Mouse (Mus musculus) embryo, embryonic 10 days (tissue): ENCODE data around the gene Tmem52b.
A peak's percentile ranks its signal among the peaks of the same experiment; 100 is the strongest.
"Not testable (repeated sequence)": the region's sequence is repeated elsewhere in the genome, so short reads cannot be mapped to it uniquely, and the experiment has no call there.

Experiments
- DNase-seq: peaks from one replicate; pipeline ENCODE4 v3.0.0-alpha.2; 2015; ENCODE audit warnings: low spot score

The Tmem52b gene

DNA sequence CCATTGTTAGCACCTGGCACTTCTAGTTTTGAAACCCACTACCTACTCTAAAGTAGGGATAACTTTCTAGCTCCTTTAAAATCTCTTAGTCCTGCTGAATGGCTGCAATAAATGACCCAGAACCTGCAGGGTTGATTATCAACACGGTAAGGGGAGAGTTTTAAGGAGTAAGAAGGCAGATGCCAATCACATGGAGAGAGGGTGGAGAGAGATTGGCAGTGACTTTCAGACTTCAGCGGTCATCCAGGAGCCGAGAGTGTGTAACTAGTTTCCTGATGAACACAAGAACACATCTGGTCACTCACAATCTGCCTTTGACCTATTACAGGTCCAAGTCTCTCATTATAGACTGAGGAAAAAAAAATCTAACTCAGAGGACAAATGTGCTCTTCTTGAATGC is at the start of gene Tmem52b:
TSS of gene Tmem52b (plus strand) at position 189 of the 400 bp plus-strand sequence.
- no peak for DNase-seq

DNA sequence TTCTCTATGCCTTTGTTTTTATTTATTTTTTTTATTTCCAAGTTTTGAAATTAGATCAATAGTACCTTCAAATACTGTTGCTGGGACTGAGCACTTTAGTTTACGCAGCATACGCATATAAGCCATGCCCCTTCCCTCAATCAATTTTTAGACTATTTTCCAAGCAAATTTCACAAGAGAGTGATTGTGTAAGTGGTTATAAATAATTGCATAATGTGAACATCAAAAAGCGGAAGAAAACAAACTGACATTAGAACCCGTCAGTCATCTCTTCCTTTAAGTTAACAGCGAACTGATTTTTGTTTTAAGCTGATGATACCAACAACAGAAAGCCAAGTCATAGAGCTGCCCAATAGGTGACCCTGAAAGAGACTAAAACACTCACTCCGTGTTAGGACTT is 41.0 kb upstream of the Tmem52b start:
- DNase-seq = no peak

DNA sequence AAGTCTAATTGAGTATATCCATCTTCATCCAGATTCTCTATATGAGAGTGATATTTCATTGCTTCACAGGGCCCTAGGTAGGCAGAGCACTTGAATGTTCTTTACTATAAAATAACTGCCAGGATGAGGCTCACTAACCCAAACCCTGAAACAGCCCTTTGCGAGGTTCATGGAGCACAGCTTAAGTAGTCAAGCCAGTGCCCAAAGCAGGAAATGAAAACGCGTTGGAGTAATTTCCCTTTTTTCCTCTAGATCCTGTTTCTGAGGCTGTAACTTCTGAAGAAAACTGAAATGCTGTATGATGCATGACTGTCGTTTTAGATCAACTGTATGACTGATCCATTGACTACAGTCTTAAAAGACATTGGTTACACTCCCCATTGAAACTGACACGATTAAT is 39.7 kb upstream of the Tmem52b start:
- DNase-seq = no peak

DNA sequence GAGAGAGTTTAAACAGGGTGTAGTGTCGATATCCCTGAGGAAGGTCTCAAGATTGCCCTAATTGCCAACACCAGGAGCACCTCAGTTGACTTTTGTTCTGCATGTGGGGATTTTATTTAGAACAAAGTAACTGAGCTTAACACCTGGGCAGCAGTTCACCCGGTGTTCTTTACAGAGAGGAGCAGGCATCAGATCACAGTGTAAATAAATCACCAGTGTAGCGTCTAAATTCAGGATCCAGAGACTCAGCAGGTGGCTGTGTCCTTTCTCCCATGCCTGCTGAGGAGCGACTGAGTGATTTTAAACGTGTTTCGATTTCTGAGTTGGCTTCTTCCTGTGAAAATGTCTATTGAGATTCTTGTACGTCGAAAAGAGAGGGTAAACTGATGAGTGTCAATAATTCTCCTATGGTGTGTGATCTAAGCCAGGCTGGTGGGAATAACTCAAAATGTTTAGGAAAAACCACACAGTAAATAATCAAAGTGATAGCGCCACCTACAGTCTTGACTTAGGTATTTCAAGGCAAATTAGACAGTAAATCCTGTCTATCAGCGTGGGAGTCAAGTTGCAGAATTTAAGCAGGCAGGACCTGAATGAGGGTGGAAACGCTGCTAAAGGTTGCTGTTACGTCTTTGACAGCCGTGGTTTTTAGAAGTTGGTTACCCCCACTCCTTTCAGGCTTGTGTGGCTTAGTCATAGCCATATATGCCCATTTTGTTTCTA is 35.8 kb upstream of the Tmem52b start:
- DNase-seq = peak; percentile 56

DNA sequence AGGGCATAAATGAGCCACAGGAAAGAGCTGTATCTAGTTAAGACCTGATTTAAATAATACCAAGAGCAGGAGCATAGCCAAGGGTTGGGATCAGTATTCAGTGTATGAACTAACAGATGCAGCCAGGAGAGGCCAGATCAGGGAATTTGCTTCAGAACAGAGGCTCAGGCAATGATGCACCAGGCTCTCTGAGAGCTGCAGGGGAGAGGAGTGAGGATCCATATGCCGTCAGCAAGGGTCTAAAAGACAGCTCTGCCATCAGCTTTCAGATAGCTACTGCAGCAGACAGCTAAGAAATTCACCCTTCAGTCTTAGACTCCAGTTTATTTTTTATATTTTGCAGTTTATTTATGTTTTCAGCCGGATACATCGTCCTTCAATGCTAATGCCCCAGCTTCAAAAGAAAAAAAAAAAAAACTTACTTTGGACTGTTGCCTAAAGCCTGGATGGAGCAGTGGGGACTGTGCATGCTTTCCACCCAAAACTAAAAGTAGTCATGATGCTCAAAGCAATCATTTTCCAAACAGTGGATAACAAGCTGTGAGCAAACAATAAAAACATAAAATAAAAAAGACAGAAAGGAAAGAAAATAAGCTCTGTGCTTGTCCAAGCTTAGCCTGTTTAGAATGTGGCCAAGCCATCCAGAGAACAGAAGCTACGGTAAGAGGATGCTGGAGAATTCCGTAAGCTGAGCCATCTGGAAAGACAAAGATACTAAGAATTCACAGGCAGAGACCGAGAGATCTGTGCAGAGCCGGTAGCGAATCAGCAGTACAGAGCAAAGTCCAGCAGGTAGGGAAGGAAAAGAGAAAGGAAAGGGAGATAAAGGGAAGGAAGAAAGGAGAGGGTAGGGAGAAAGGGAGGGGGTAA is 32.0 kb upstream of the Tmem52b start:
- no peak for DNase-seq

DNA sequence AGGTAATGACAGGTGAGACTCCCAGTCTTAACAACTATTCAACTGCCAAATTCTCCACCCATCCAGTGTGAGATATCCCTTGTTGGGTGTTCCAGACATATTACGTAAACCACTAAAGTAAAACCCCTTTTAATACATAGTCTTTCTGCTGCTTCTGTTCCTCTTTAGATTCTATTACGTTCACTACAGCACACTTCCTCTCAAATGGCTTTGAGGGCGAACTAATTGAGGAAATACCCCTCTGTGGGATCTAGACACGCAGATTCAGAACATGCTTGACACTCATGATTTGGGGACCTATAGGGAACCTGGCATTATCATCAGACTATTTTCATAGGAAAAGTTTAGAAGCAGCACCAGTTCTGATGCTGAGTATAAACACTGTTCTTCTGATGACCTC is 17.4 kb upstream of the Tmem52b start:
- no peak for DNase-seq

DNA sequence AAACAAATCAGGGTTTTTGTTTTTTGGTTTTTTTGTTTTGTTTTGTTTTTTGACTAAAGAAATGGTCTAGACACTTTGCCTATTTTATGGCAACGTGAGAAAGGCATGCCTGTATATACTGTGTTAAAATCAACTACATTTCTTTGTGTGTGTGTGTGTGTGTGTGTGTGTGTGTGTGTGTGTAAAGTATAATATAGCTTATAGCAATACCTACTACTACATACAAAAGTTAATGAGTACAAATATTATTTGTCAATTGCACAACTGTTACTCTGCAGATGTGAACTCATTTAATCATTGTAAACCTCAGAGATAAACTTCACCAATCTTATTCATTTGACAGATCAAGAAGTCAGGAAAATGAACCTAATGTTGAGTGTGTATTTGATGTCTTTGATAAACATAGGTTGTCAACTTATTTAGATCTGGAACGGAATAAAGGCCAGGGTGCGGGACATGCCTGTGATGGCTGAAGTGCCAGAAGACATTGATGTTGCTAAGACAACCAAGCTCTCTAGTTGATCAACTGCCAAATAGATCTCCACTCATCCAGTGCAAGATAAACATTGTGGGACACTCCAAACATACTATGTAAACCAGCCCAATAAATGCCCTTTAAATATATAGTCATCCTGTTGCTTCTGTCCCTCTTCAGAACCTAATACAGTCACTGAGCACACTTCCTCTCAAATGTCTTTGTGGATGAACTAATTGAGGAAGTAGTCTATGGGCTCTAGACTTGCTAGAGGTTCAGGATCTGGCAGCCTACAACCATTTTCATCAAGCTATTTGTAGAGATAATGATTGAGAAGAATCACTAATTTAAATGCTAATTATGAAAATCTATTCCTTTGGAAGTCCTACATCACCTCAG is 14.8 kb upstream of the Tmem52b start:
- no peak for DNase-seq

DNA sequence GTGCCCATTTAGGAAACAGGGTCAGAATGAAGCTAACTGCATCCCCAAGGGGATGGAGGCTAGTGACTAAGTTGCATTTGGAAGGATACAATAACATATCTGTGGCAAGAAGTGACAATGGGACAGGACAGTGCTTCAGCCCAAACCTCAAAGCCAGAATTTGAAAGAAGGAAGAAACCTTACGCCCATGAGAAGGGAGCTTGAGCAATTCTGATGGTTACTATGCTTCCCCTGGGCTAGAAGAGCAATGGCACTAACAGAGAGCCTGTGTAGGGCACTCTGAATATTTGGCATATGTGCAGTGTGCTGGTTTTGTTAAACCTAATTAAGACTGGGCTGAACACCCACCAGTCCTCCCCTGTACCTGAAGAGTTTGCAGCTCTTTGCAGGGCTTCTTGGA is 12.8 kb upstream of the Tmem52b start:
- not testable (repeated sequence) for DNase-seq

DNA sequence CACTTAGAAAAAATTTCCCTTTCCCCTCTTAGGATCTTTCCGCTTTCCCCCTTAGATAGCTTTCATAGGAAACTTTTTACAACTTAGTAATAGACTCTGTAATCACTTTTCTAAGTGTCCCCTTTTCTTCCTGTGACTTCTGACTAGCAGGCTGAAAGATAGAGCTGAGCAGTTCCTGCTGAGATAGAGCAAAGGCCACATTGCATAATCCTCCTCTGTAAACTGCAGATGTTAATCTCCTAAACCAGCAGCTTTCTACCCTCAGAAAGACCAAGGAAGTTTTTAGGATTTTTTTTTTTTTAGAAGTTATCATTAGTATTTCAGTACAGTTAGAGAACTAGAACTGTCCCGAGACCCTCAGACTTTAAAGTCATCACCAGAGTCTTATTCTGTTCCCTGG is 8.9 kb upstream of the Tmem52b start:
- no peak for DNase-seq

DNA sequence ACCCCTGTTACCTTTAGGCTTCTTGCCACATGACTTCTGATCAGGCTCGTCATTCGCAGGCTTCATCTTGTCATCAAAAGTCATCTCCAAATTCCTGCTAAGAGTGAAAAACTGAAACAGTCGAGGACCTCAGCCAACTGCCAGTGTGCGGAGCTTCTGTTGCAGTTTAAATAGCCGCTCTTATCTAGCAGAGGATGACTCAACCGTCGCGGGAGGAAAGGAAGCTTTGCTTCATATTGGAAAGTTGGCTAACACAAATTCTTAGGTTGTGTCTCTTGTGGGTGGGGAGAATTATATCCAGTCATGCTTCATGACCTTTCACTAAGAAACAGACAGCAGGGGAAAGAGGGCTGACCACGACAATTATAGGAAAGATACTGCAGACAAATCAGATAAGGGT is 5.3 kb upstream of the Tmem52b start, which contains the start of gene Olr1:
TSS of gene Olr1 (minus strand) at position 142 of the 400 bp plus-strand sequence.
- DNase-seq = no peak

DNA sequence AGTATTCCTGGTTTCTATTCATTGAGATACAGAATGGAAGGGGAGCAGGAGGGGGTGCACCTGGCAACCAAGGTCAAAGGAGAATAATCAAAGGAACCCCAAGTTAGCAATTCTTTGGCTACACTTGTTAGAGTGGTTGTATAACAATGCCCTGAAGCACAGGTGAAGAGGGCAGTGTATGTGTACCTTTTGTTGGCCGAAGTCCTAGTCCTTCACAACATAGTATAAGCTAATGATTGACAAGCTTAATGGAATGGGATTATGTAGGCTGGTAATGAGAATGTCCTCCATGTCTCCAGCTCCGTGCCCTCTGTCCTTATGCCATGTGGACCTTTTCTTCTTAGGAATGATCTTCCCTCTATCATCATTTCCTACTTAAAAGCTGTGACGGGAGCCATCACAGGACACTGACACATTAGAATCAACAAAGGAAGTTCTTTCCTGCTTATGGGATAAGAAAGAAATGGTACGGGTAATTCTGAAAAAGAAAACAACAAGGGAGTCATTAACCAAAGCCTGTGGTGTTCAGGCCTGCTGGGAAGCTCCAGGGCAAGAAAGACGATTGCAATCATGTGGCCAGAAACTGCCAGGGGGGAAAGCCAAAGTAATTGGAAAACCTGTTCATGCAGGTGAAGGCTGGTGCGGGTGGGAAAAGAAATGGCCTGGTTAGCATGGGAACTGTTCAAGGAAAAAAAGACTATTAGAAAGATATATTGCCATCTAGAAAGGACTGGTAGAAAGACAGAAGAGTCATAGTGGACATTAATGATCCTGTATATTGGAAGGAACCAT is 2.0 kb upstream of the Tmem52b start:
- no peak for DNase-seq

DNA sequence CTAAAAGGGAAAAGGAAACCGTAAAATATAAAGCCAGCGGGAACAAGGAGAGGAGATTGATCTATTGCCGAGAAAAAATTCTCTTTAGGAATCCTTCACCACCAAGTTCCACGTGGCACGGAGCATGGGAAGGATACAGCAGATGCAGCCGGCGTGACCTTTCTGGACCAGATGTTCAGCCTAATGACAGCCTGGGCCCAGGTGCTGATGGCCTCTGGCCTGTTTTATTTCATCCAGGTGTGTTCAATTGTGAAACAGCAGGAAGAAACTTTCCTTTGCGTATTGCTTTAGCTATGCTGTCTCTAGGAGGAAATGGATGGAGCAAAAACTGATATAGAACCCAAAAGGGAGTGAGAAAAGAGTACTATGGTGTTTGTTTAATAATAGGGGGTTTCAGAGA is 513 bp downstream of the Tmem52b start:
- DNase-seq = peak; percentile 43

DNA sequence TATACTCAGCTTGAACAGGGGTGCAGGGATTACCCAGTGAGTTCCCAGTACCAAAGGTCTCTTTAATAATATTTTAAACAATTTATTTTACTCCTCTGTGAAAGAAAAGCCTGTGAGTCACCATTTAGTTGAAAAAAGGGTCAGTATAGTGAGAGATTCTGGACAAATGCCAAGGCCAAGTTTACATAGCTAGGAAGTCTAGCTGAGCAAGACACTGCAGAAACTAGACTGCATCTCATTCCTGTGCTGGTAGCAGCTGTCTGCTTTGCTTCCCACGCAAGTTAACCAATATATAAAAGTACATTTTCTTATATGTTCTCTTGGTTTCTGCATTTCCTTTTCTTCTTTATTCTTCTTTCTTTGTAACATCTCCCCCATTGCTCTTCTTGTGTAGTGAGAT is 1.1 kb downstream of the Tmem52b start:
- DNase-seq = no peak

DNA sequence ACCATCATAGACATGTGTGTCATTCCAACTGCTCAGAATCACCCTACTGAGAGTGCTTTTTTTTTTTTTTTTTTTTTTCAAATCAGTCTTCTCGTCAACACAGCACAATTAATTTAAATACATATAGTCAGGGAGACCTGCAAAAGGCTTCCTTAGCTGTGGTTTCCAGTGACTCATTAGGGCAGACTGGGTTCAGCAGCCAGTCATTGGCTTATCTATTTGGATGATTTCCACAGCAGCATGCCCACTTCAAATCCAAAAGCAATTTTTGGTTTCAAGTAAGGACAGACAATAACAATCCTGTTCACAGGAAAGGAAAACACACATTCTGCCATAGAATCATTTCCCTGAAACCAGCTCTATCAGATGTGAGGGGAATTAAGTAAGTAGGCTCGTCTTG is 2.0 kb downstream of the Tmem52b start:
- no peak for DNase-seq

DNA sequence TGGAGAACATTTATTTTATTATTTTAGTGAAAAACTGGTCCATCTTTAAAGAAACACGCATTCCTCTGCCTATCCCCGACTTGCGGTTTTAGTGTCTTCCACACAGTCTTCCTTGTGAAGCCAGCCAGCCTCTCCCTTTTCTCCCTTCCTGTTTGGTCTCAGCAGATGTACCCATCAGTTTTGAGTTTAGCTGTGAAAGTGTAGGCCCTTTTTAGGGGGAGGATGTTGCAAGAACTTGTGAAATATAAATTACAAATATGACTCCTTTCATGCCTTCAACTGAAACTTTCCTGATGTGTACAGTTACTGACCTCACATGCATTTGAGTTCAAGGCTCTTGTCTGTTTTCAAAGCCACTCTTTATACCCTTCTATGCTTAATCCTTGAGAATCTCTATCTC is 2.7 kb downstream of the Tmem52b start:
- DNase-seq = no peak

DNA sequence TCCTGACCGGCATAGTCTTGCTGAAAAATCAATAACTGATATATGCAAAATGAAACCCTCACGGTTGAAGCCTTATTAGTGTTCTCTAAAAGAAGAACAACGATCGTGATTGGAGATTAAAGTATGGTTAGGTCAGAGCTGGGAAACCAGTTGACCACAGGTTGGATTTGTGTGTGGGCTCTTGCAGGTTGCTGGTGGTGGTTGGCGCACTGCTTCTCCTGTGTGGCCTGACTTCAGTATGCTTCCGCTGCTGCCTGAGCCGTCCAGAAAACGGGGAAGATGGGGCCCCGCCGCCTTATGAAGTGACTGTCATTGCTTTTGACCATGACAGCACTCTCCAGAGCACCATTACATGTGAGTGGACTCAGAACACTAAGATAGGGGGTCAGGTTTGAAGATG is 4.0 kb downstream of the Tmem52b start:
- no peak for DNase-seq

DNA sequence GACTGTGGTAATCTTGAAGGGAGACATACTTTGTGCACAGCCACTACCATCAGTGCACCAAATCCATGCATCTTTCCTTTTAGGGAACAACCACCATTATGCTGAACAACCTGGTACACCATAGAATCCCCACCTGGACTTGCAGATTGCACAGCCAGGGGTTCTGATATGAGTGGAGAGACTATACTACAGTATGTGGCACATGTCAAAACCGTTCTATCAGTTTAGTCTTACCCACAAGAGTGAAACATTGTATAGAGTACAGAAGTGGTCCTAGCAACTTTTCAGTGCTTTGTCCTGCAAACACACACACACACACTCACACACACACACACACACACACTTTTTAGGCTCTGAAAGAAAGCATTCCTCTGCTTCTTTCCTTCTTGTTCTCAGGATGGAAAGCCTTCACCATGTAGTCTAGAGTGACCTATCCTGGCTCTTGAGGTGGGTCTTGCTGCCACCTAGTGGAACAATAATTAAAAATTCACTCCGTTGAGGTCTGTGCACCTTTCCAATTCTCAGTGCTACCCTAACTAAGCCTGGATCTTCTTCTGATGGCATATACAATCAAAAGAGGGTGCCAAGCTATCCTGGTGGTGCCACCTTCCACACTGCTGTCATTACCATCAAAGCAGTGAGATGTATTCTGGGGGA is 5.5 kb downstream of the Tmem52b start:
- peak; percentile 55 for DNase-seq

DNA sequence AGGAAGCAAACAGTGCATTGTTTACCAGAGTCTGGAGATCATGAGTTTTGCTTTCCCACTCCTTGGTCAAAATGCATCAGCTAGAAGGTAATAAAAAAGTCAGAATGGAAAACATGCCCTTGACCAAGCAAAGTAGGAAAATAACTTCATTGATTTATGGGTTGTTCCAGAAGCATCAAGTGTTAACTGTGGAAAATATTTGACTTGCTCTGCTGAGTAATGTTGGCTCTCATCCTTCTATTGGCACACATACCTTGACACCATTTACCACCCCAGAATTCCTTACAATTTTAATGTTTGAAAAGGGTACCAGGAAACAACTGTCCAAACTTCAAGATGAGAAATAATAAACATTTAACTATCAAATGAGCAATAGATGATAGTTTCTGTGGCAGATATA is 13.7 kb downstream of the Tmem52b start:
- DNase-seq = no peak

DNA sequence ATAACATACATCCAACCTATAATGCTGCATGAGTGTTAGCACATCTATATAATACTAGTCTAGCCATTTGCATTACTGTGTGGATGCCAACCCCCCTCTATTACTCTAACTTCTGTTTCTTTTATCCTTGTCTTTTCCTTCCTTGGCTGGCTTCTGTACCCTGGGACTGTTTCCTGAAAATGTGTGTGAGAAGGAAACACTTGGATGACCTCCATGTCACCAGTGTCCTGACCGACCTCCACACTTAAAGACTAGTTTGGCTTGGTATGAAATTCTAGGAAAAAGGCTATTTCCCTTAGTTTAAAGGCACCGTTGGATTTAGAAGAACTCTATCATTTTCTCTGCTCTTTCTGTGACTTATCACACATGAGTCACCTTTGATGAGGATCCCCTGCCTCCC is 15.1 kb downstream of the Tmem52b start:
- no peak for DNase-seq

DNA sequence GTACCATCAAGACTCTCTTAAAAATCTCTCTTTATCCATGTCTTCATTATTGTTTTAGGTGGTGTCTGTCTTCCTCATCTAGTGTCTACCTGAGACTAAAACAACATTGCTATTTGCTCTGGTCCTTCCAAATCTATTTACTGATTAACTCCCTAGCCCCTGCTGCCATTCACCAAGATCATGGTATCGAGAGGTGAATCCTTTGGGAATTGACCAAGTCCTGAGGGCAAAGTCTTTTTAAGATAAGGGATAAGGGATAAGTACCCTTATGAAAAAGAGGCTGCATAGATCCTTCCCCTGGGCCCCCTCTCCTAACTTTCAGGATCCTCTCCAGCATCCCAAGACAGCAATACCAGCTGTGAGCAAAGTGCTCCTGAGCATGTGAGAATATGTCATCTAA is 17.2 kb downstream of the Tmem52b start:
- no peak for DNase-seq

DNA sequence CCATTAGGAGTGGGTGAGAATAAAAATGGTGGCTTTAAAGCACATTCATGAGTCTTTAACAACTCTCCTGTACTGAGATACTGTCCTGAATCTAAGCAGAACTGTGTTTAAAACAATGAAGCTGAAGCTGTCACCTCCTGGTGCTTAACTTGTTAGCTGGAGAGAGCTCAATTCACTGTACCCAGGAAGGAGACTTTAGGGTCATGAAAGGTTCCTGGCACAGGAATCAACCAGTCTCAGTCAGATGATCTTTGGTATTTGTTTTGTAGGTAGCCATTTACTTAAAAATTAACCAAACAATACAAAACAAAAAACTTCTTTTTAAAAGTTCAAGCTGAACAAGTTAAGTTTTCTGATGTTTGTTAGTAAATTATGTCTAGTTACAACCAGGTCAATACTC is 17.9 kb downstream of the Tmem52b start:
- DNase-seq = no peak
